Mouse (Mus musculus) ES-Bruce4 (cell line): Measurements from ENCODE around the gene Ttc7b. TPM values are rescaled to one million over a fixed set of nuclear protein-coding genes. Genes with fewer than 3 reads are reported as not detected.

Source experiments
- H3K27ac ChIP-seq: 2 replicates; pipeline ENCODE4 v1.5.1; 2012; ENCODE audit warnings: low read length, inconsistent platforms; ENCODE audit not compliant: insufficient read depth
- H3K27me3 ChIP-seq: 2 replicates; pipeline ENCODE4 v1.6.1; 2012; ENCODE audit warnings: mild to moderate bottlenecking, low read length, inconsistent platforms; ENCODE audit not compliant: control insufficient read depth, poor library complexity, insufficient read depth, severe bottlenecking
- H3K36me3 ChIP-seq: 2 replicates; pipeline ENCODE4 v1.6.1; 2012; ENCODE audit warnings: inconsistent platforms, mild to moderate bottlenecking, low read length, moderate library complexity; ENCODE audit not compliant: control insufficient read depth, poor library complexity, insufficient read depth, severe bottlenecking
- H3K4me1 ChIP-seq: one replicate; pipeline ENCODE4 v1.8.1; 2011; ENCODE audit warnings: low read length; ENCODE audit not compliant: control insufficient read depth, insufficient read depth
- H3K4me3 ChIP-seq: 2 replicates; pipeline ENCODE4 v1.5.1; 2011; ENCODE audit warnings: low read depth, mild to moderate bottlenecking, low read length
- H3K9ac ChIP-seq: 2 replicates; pipeline ENCODE4 v1.6.1; 2012; ENCODE audit warnings: low read depth, mild to moderate bottlenecking, inconsistent platforms; ENCODE audit not compliant: poor library complexity, severe bottlenecking
- H3K9me3 ChIP-seq: replicated peaks from 2 replicates; pipeline ENCODE4 v1.6.1; 2012; ENCODE audit warnings: mild to moderate bottlenecking, low read length, inconsistent platforms; ENCODE audit not compliant: control insufficient read depth, poor library complexity, insufficient read depth, severe bottlenecking
- CTCF ChIP-seq: IDR thresholded peaks from one replicate; pipeline ENCODE4 v1.8.1; 2011; ENCODE audit warnings: low read depth, low read length
- EP300 ChIP-seq: IDR thresholded peaks from 2 replicates; pipeline ENCODE4 v1.6.1; 2011; ENCODE audit warnings: low read depth, low read length; ENCODE audit not compliant: insufficient read depth
- POLR2A ChIP-seq: IDR thresholded peaks from one replicate; pipeline ENCODE4 v1.8.1; 2011; ENCODE audit warnings: low read length; ENCODE audit not compliant: insufficient read depth
- polyA plus RNA-seq: library from polyadenylated mRNA; stranded (reverse); fragments of >200 nt; gene quantifications from 2 replicates; pipeline ENCODE4 v1.2.4, GENCODE M21; 2011; ENCODE audit warnings: low read depth; ENCODE audit not compliant: missing spikeins, insufficient read depth, insufficient read length

The Ttc7b gene
- polyA plus RNA-seq, 1 experiment = 61.1 TPM

DNA sequence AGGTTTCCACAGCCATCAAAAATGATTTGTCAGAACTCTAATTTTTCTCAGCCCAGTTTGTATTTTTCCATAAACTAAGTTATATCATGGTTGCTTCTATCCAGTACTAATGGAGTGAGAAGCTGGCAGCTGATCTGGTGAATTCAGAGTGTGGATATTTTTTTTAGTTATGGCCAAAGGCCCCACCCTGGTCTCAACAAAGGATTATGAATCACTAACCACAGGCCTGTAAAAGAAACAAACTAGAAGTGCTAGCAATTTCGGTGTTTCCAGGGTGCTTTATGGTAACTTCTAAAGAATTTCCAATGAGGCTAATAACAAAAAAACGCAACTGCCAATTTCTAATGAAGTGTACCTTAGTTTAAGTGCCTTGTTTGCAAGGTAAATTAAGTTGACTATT lies 142.4 kb downstream of the Ttc7b start:
- H3K27ac ChIP-seq = no peak overlapping the region

GRCm38 (mm10) chr12:100377791-100378190 lies 142.8 kb downstream of the Ttc7b start:
- no peaks in the 10 kb centered on the region for H3K9me3 ChIP-seq
- H3K4me1 ChIP-seq = no peaks in the 10 kb centered on the region
- H3K27ac ChIP-seq = no peak overlapping the region
- no peak overlapping the region for H3K4me3 ChIP-seq
- H3K36me3 ChIP-seq = peaks cover 7% of the 10 kb centered on the region; the same call in 1 of the 2 replicates
- no peak overlapping the region for H3K9ac ChIP-seq
- no peaks in the 10 kb centered on the region for H3K27me3 ChIP-seq
- TF ChIP-seq EP300 (no peak), CTCF (no peak)

More for the DNA sequence above, 142.4 kb downstream of the Ttc7b start:
- Histone ChIP-seq H3K36me3 (peaks cover 6% of the 10 kb centered on the region; the same call in 1 of the 2 replicates), H3K4me1 (no peaks in the 10 kb centered on the region), H3K4me3 (no peak overlapping the region), H3K27me3 (no peaks in the 10 kb centered on the region), H3K9me3 (no peaks in the 10 kb centered on the region), H3K9ac (no peak overlapping the region)
- TF ChIP-seq CTCF (no peak), EP300 (no peak), POLR2A (no peak)

DNA sequence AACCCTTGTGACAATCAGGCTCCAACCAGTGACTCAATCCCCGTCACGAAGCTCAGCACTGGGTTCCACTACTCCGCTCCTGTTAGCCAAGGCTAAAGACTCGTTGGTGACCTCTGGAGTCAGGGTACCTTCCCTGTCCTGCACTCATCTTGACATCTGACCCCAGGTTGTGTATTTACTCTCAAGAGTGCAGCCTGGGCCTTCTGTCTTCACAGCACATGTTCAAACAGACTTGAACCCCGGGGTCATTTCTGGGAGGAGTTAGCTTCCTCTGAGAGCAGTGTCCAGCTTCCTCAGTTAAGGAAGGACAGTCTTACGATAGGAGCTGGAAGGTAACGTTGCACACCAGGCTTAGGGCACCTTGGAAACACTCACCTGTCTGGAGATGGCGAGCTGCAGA lies 144.8 kb downstream of the Ttc7b start:
- H3K27me3 ChIP-seq = no peaks in the 10 kb centered on the region
- no peak overlapping the region for H3K27ac ChIP-seq
- peaks cover 11% of the 10 kb centered on the region; the same call in 1 of the 2 replicates for H3K36me3 ChIP-seq
- no peak overlapping the region for H3K4me3 ChIP-seq
- H3K4me1 ChIP-seq = no peaks in the 10 kb centered on the region
- no peak overlapping the region for H3K9ac ChIP-seq
- H3K9me3 ChIP-seq = no peaks in the 10 kb centered on the region
- TF ChIP-seq EP300 (no peak), CTCF (no peak), POLR2A (no peak)

- Histone ChIP-seq H3K27me3 (no peaks in the 10 kb centered on the region), H3K9me3 (no peaks in the 10 kb centered on the region), H3K4me1 (no peaks in the 10 kb centered on the region), H3K36me3 (peaks cover 14% of the 10 kb centered on the region; the same call in 1 of the 2 replicates), H3K4me3 (no peak overlapping the region), H3K9ac (no peak overlapping the region), H3K27ac (no peak overlapping the region)
- TF ChIP-seq POLR2A = no peak
- no peak for TF ChIP-seq CTCF
- TF ChIP-seq EP300 = no peak
These were observed 147.8 kb downstream of the Ttc7b start for GRCm38 (mm10) chr12:100372785-100373184.

DNA sequence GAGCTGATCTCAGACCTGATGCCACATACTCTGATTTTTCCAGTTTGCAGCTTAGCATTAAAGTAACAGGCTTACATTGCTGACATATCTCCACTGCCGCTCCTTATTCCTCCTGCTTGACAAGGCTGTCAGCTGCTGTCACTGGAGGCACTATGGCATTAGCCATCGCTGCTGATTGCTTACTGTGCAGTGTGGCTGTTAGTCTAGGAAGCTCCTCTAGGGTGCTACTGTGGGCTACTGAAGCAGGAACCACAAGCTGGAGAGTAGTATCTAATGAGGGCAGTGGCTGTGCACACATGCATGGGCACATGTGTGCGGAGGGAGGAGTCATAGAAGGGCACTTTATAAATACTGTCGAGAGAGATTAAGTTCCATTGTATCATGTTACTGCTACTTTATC lies 148.6 kb downstream of the Ttc7b start:
- H3K4me1 ChIP-seq = no peaks in the 10 kb centered on the region
- H3K4me3 ChIP-seq = no peak overlapping the region
- TF ChIP-seq CTCF = no peak
- no peak for TF ChIP-seq EP300
- TF ChIP-seq POLR2A = no peak
- H3K9me3 ChIP-seq = no peaks in the 10 kb centered on the region
- peaks cover 14% of the 10 kb centered on the region; the same call in 1 of the 2 replicates for H3K36me3 ChIP-seq
- no peaks in the 10 kb centered on the region for H3K27me3 ChIP-seq
- no peak overlapping the region for H3K27ac ChIP-seq
- H3K9ac ChIP-seq = no peak overlapping the region

DNA sequence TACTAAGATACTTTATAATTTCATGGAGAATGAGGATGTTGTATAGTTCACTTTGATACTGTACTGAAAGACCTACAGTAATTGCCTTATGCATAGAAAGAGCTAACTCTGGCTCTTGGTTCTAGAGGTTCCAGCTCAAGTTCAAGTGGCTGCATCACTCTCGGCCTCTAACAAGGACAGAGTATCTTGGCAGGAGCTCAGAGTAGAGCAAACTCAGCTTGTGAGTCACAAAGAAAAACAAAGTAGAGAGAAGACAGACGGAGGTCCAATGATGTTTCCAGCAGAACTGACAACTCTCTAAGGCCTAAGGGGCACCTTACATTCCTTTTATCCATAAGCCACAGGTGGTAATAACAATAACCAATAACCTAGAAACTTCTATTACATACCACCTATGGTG lies 150.8 kb downstream of the Ttc7b start:
- Histone ChIP-seq H3K36me3 (peaks cover 14% of the 10 kb centered on the region; the same call in 1 of the 2 replicates), H3K27me3 (no peaks in the 10 kb centered on the region), H3K4me1 (no peaks in the 10 kb centered on the region), H3K9me3 (no peaks in the 10 kb centered on the region), H3K27ac (no peak overlapping the region), H3K4me3 (no peak overlapping the region), H3K9ac (no peak overlapping the region)
- TF ChIP-seq CTCF (no peak), POLR2A (no peak), EP300 (no peak)

GRCm38 (mm10) chr12:100369220-100369619 lies 151.4 kb downstream of the Ttc7b start:
- H3K9me3 ChIP-seq = no peaks in the 10 kb centered on the region
- no peaks in the 10 kb centered on the region for H3K27me3 ChIP-seq
- H3K4me3 ChIP-seq = no peak overlapping the region
- no peak overlapping the region for H3K9ac ChIP-seq
- no peak overlapping the region for H3K27ac ChIP-seq
- peaks cover 14% of the 10 kb centered on the region; the same call in 1 of the 2 replicates for H3K36me3 ChIP-seq
- TF ChIP-seq POLR2A (no peak), CTCF (no peak), EP300 (no peak)
- no peaks in the 10 kb centered on the region for H3K4me1 ChIP-seq
